Mouse (Mus musculus) cerebellum, adult (tissue): ENCODE results near the gene Morc2a.

ENCODE experiments used
- ATAC-seq: cut with Nextera tagmentation; 2 replicates; pipeline ENCODE4 v1.9.2; 2017; ENCODE audit warnings: mild to moderate bottlenecking, moderate library complexity, mixed read lengths; ENCODE audit not compliant: insufficient number of reproducible peaks, low FRiP score, low TSS enrichment

Gene Morc2a

GRCm38 (mm10) chr11:3683696-3684095 is 34.7 kb downstream of the Morc2a start:
- no peak for ATAC-seq

GRCm38 (mm10) chr11:3684232-3684631 is 35.2 kb downstream of the Morc2a start:
- ATAC-seq: no peak

GRCm38 (mm10) chr11:3684723-3685430 is 35.9 kb downstream of the Morc2a start:
- ATAC-seq: no peak

- no peak for ATAC-seq
Observed at GRCm38 (mm10) chr11:3685431-3685830, 36.4 kb downstream of the Morc2a start.

GRCm38 (mm10) chr11:3686318-3686717 is 37.3 kb downstream of the Morc2a start:
- ATAC-seq: no peak

GRCm38 (mm10) chr11:3686885-3687284 is 37.9 kb downstream of the Morc2a start:
- no peak for ATAC-seq

GRCm38 (mm10) chr11:3691746-3692145 is 42.8 kb downstream of the Morc2a start:
- ATAC-seq: no peak

GRCm38 (mm10) chr11:3696086-3696616 is 47.2 kb downstream of the Morc2a start:
- ATAC-seq: no peak

- ATAC-seq: no peak
Observed at GRCm38 (mm10) chr11:3697441-3697840, 48.5 kb downstream of the Morc2a start.

GRCm38 (mm10) chr11:3703089-3703992 is 54.4 kb downstream of the Morc2a start:
- no peak for ATAC-seq

- no peak for ATAC-seq
Observed at GRCm38 (mm10) chr11:3704404-3704803, 55.4 kb downstream of the Morc2a start.

- ATAC-seq: no peak
Observed at GRCm38 (mm10) chr11:3707057-3707456, 58.1 kb downstream of the Morc2a start.

- ATAC-seq: no peak
Observed at GRCm38 (mm10) chr11:3710203-3710602, 61.2 kb downstream of the Morc2a start.

- 0 out of 2 replicates have a peak, but pooled peaks have one; percentile 32 for ATAC-seq
Observed at GRCm38 (mm10) chr11:3714486-3714885, 65.5 kb downstream of the Morc2a start.

- no peak for ATAC-seq
Observed at GRCm38 (mm10) chr11:3716662-3717061, 67.7 kb downstream of the Morc2a start.

GRCm38 (mm10) chr11:3722036-3722435 is 73.0 kb downstream of the Morc2a start:
- ATAC-seq: no peak

GRCm38 (mm10) chr11:3722861-3723260 is 73.9 kb downstream of the Morc2a start:
- no peak for ATAC-seq

- peak; percentile 54; the same call in 1 of the 2 replicates for ATAC-seq
Observed at GRCm38 (mm10) chr11:3723910-3724309, 74.9 kb downstream of the Morc2a start.

- ATAC-seq: no peak
Observed at GRCm38 (mm10) chr11:3724726-3725125, 75.7 kb downstream of the Morc2a start.

GRCm38 (mm10) chr11:3725331-3726054 is 76.5 kb downstream of the Morc2a start:
- no peak for ATAC-seq
